Mouse (Mus musculus) thymus, adult 2 months (tissue): ENCODE data around the gene Bricd5. TPM values are rescaled to one million over a fixed set of nuclear protein-coding genes. Genes with fewer than 3 reads are reported as not detected.

Experiments
- DNase-seq: peaks from one replicate; pipeline ENCODE4 v3.0.0; 2021
- H3K27ac ChIP-seq: fragments of 200-500 bp; 2 replicates; pipeline ENCODE4 v1.5.1; 2012; ENCODE audit warnings: low read length, control low read depth; ENCODE audit not compliant: control insufficient read depth, insufficient read depth
- H3K27me3 ChIP-seq: fragments of 200-500 bp; 2 replicates; pipeline ENCODE4 v1.6.1; 2012; ENCODE audit warnings: mild to moderate bottlenecking, low read length, moderate library complexity, mixed read lengths; ENCODE audit not compliant: control insufficient read depth, insufficient read depth
- H3K36me3 ChIP-seq: fragments of 200-500 bp; 2 replicates; pipeline ENCODE4 v1.6.1; 2012; ENCODE audit warnings: mild to moderate bottlenecking, low read length, moderate library complexity; ENCODE audit not compliant: control insufficient read depth, insufficient read depth
- H3K4me1 ChIP-seq: fragments of 200-500 bp; replicated peaks from 2 replicates; pipeline ENCODE4 v1.6.1; 2012; ENCODE audit warnings: low read length; ENCODE audit not compliant: control insufficient read depth, insufficient read depth
- H3K4me3 ChIP-seq: fragments of 200-500 bp; 2 replicates; pipeline ENCODE4 v1.5.1; 2012; ENCODE audit warnings: mild to moderate bottlenecking, low read length, control low read depth, moderate library complexity; ENCODE audit not compliant: control insufficient read depth, insufficient read depth
- CTCF ChIP-seq: fragments of 200-500 bp; IDR thresholded peaks from 2 replicates; pipeline ENCODE4 v1.5.1; 2012; ENCODE audit warnings: mild to moderate bottlenecking, control low read depth, low read length, moderate library complexity, borderline replicate concordance; ENCODE audit not compliant: control insufficient read depth, poor library complexity, insufficient read depth; ENCODE audit errors: extremely low read depth
- POLR2A ChIP-seq: fragments of 200-500 bp; IDR thresholded peaks from 2 replicates; pipeline ENCODE4 v1.6.1; 2012; ENCODE audit warnings: mild to moderate bottlenecking, low read length, control low read depth, moderate library complexity; ENCODE audit not compliant: control insufficient read depth, poor library complexity, insufficient read depth; ENCODE audit errors: extremely low read depth
- WGBS: fragments of 180-500 bp; shearing (Covaris S2); methylation state at CpG from one replicate; pipeline ENCODE4 v1.1.7; 2018; 5-methylcytosine and 5-hydroxymethylcytosine counted together
- polyA plus RNA-seq: library from polyadenylated mRNA; depleted of rRNA; stranded (reverse); fragments of >200 nt; gene quantifications from 2 replicates; pipeline ENCODE4 v1.2.3, GENCODE M21; 2012

Gene Bricd5
- polyA plus RNA-seq, 1 experiment = 0.97 TPM

DNA sequence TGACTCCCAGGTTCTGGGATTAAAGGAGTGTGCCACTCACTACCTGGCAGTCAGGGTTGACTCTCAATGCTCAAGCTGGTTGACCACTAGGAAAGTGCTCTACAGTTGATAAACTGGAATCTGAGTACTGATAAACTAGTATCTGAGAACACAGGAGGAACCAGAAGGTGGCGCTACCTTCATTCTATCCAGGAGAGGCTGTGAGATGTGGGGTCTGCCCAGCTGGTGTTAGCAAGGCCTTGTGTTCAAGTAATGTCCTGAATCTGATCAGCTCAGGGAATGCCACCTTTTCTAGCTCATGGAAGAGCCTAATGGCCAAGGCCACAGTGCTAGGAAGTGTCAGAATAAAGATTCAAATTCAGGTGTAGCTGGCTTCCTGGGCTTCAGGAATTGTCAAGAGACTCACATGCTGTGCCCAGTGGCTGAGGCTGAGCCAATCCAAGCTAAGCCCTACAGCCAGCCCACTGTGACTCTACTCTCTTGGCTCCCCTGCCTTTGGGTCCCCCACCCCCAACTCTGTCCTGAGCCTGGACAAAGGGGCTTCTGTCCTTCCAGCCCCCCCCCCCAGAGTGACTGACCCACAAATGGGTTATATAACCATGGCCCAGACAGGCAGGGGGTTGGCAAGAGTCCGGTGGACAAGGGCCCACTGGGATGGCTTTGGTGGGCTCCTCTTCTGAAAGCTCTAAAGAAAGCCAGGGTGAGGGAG is 21.1 kb downstream of the Bricd5 start:
- TF ChIP-seq CTCF (no peak), POLR2A (no peak)
- H3K27ac ChIP-seq = no peak overlapping the region
- peaks cover under 1% of the 10 kb centered on the region; the same call in 1 of the 2 replicates for H3K27me3 ChIP-seq
- H3K36me3 ChIP-seq = no peaks in the 10 kb centered on the region
- peak; percentile 52 for DNase-seq
- H3K4me3 ChIP-seq = no peak overlapping the region
- WGBS = 75% methylated on average over 2 of the region's 2 CpGs
- H3K4me1 ChIP-seq = no peaks in the 10 kb centered on the region

DNA sequence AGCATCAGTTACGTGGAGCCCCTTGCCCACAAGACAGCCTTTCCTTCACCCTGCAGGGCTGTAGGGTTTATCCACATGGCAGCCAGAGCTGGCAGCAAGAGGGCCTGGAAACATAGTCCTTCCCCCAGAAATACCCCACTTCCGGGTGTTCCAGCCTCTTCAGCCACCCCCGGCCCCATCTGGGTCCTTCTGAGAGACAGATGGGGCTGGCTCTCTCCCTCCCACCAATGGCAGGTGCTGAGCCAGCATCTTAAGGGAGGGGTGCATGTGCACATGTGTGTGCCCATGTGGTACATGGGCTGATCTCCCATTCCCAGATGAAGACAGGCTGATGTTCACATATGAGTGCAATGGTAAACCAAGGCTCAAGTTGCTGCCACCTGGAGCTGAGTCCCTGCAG is 21.8 kb downstream of the Bricd5 start:
- 85% methylated on average over 3 of the region's 3 CpGs for WGBS
- Histone ChIP-seq H3K36me3 (no peaks in the 10 kb centered on the region), H3K4me3 (no peak overlapping the region), H3K4me1 (no peaks in the 10 kb centered on the region), H3K27me3 (no peaks in the 10 kb centered on the region; the same call in 1 of the 2 replicates), H3K27ac (no peak overlapping the region)
- DNase-seq = no peak
- TF ChIP-seq CTCF = no peak
- TF ChIP-seq POLR2A = no peak

DNA sequence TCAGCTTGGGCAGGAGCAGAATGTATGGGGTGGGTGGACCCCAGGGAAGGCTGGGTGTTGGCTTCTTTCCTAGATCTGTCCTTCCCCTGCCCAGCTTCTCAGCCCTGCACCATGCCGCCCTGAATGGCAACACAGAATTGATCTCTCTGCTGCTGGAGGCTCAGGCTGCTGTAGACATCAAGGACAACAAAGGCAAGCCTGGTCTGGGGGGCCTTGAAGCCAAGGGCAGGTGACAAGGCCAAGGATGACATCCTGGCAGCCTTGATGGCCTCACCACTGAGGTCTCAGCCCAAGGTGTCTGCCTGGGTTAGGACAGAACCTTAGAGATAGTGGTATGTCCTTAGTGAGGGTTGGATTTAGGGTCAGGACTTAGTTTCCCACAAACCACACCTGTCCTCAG is 22.3 kb downstream of the Bricd5 start:
- H3K27ac ChIP-seq = no peak overlapping the region
- no peaks in the 10 kb centered on the region for H3K36me3 ChIP-seq
- 96% methylated on average over 1 of the region's 1 CpGs for WGBS
- no peaks in the 10 kb centered on the region for H3K27me3 ChIP-seq
- no peak overlapping the region for H3K4me3 ChIP-seq
- DNase-seq = no peak
- H3K4me1 ChIP-seq = no peaks in the 10 kb centered on the region
- TF ChIP-seq CTCF (no peak), POLR2A (no peak)

DNA sequence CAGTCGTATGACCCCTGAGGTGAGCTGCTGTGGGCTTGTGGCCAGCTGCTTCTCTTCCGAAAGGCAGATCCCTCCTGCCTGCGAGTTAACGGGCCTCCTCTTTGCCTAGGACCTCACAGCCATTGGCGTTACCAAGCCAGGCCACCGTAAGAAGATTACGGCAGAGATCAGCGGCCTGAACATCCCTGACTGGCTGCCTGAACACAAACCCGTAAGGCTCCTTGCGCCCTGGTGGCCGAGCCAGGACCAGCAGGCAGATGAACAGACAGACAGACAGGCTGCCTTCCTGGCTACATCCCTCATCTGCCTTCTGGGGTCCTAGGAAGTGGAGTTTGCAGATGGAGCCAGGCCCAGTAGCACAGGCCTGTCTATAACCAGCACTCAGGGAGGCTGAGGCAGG is 28.5 kb downstream of the Bricd5 start:
- H3K36me3 ChIP-seq = no peaks in the 10 kb centered on the region
- no peaks in the 10 kb centered on the region for H3K4me1 ChIP-seq
- no peaks in the 10 kb centered on the region for H3K27me3 ChIP-seq
- no peak for DNase-seq
- TF ChIP-seq POLR2A = no peak
- no peak for TF ChIP-seq CTCF
- H3K4me3 ChIP-seq = no peak overlapping the region
- no peak overlapping the region for H3K27ac ChIP-seq
- WGBS = 72% methylated on average over 11 of the region's 11 CpGs

DNA sequence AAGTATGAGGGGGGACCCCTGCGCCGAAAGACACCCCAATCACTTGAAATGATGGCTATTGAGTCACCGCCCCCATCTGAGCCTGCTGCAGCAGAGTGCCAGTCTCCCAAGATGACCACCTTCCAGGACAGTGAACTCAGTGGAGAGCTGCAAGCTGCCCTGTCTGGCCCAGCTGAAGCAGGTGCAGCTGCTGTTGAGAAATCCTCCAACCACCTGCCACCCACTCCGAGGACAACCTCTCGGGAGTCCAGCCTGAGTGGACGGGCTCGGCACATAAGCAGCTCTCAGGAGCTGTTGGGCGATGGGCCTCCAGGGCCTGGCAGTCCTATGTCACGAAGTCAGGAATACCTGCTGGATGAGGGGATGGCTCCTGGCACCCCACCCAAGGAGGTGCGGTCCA is 30.4 kb downstream of the Bricd5 start:
- Histone ChIP-seq H3K27me3 (no peaks in the 10 kb centered on the region), H3K27ac (no peak overlapping the region), H3K4me3 (no peak overlapping the region), H3K36me3 (no peaks in the 10 kb centered on the region), H3K4me1 (no peaks in the 10 kb centered on the region)
- no peak for TF ChIP-seq POLR2A
- no peak for TF ChIP-seq CTCF
- DNase-seq = no peak
- 96% methylated on average over 10 of the region's 10 CpGs for WGBS

DNA sequence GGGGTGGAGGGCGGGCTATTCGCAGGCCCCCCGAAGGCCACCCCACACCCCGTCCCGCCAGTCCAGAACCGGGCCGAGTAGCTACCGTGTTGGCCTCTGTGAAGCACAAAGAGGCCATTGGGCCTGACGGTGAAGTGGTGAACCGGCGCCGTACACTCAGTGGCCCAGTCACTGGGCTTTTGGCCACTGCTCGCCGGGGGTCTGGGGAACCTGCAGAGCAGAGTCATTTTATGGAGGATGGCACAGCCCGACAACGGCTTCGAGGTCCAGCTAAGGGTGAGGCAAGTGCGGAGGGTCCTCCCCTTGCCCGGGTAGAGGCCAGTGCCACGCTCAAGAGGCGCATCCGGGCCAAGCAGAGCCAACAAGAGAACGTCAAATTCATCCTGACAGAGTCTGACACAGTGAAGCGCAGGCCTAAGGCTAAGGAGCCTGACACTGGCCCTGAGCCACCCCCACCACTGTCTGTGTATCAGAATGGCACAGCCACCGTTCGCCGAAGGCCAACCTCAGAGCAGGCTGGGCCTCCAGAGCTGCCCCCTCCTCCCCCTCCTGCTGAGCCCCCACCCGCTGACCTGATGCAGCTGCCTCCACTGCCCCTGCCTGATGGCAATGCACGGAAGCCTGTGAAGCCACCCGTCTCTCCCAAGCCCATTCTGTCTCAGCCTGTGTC is 31.7 kb downstream of the Bricd5 start:
- TF ChIP-seq CTCF (no peak), POLR2A (no peak)
- Histone ChIP-seq H3K4me1 (no peaks in the 10 kb centered on the region), H3K4me3 (no peak overlapping the region), H3K36me3 (peaks cover 13% of the 10 kb centered on the region), H3K27me3 (no peaks in the 10 kb centered on the region), H3K27ac (no peak overlapping the region)
- WGBS = 94% methylated on average over 30 of the region's 30 CpGs
- DNase-seq = no peak
